Mouse (Mus musculus) forebrain, postnatal 0 days (tissue): ENCODE data around the gene Olfr1366. TPM values are rescaled to one million over a fixed set of nuclear protein-coding genes. Genes with fewer than 3 reads are reported as not detected.

Source experiments
- ATAC-seq: fragments of 200-750 bp; cut with Nextera tagmentation; 2 replicates; pipeline ENCODE4 v1.8.0; 2017; ENCODE audit warnings: mild to moderate bottlenecking, moderate library complexity
- DNase-seq: peaks from one replicate; pipeline ENCODE4 v3.0.0-alpha.2; 2015
- H3K27ac ChIP-seq: fragments of 300-500 bp; sonication (generic); 2 replicates; pipeline ENCODE4 v1.5.1; 2014; ENCODE audit warnings: low read depth, mild to moderate bottlenecking, antibody characterized with exemption, low read length, moderate library complexity, mixed read lengths
- H3K27me3 ChIP-seq: fragments of 300-500 bp; sonication (generic); 2 replicates; pipeline ENCODE4 v1.6.1; 2014; ENCODE audit warnings: mild to moderate bottlenecking, low read length, mixed read lengths; ENCODE audit not compliant: insufficient read depth
- H3K36me3 ChIP-seq: fragments of 300-500 bp; sonication (generic); 2 replicates; pipeline ENCODE4 v1.6.1; 2014; ENCODE audit warnings: mild to moderate bottlenecking, moderate library complexity; ENCODE audit not compliant: insufficient read depth
- H3K4me1 ChIP-seq: fragments of 300-500 bp; sonication (generic); 2 replicates; pipeline ENCODE4 v1.6.1; 2014; ENCODE audit warnings: antibody characterized with exemption; ENCODE audit not compliant: insufficient read depth
- H3K4me2 ChIP-seq: fragments of 300-500 bp; sonication (generic); 2 replicates; pipeline ENCODE4 v1.6.1; 2014; ENCODE audit warnings: low read depth, mild to moderate bottlenecking, moderate library complexity
- H3K4me3 ChIP-seq: fragments of 300-500 bp; sonication (generic); 2 replicates; pipeline ENCODE4 v1.5.1; 2014; ENCODE audit warnings: low read depth, low read length, mixed read lengths
- H3K9ac ChIP-seq: fragments of 300-500 bp; sonication (generic); 2 replicates; pipeline ENCODE4 v1.6.1; 2014; ENCODE audit warnings: mild to moderate bottlenecking
- H3K9me3 ChIP-seq: fragments of 300-500 bp; sonication (generic); 2 replicates; pipeline ENCODE4 v1.6.1; 2016; ENCODE audit warnings: low read length
- CTCF ChIP-seq: sonication (generic); IDR thresholded peaks from 2 replicates; pipeline ENCODE4 v1.5.1; 2016; ENCODE audit warnings: antibody characterized with exemption, control low read depth, low read depth
- WGBS: fragments of 180-500 bp; shearing (Covaris S2); extraction: QIAGEN DNeasy Blood & Tissue Kit; methylation state at CpG from one replicate; pipeline ENCODE4 v1.1.7; 2014; 5-methylcytosine and 5-hydroxymethylcytosine counted together
- polyA plus RNA-seq: library from polyadenylated mRNA; unstranded; fragments of >200 nt; fragmentation: Nextera tagmentation; extraction: Ambion mirVana; gene quantifications from 2 replicates; pipeline ENCODE4 v1.2.1, GENCODE M21; 2015
- total RNA-seq: library from RNA; depleted of rRNA; stranded (reverse); fragments of >200 nt; gene quantifications from 2 replicates; pipeline ENCODE4 v1.2.3, GENCODE M21; 2014; rRNA removed

Olfr1366 gene
- total RNA-seq (not detected in 2 replicates), polyA plus RNA-seq (0.15 TPM in 2 replicates)

DNA sequence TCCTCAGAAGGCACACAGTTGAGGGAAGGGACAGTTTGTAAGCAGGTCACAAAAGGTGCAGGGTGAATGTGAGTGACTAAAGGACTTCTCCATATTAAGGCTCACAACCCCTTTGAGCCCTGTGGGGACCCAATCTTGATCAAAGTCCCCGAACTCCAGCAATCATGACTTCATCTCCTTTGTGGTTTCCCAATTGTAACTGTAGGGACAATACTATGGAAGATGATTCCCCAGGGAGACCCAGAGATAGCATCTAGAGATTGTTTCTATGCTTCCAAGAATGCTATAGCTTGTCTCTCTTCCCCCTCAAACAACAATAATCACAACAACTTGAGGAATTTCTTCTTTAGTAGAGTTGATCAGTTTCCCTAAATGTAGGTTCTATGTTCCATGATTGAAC is at the start of gene Olfr1366:
Gene Olfr1366 (minus strand): TSS at position 101 of the 400 bp plus-strand sequence.
- ATAC-seq: no peak
- H3K4me3 ChIP-seq: no peak within 1 kb of the TSS
- H3K4me1 ChIP-seq: no peaks in the 10 kb centered on the region
- TF ChIP-seq CTCF: no peak
- no peak within 1 kb of the TSS for H3K4me2 ChIP-seq
- H3K27ac ChIP-seq: no peak within 1 kb of the TSS
- no peak within 1 kb of the TSS for H3K9ac ChIP-seq
- WGBS: 77% methylated on average over 1 of the region's 1 CpGs
- H3K36me3 ChIP-seq: no peaks in the 10 kb centered on the region
- no peaks in the 10 kb centered on the region for H3K9me3 ChIP-seq
- DNase-seq: no peak
- H3K27me3 ChIP-seq: no peaks in the 10 kb centered on the region; the same call in 1 of the 2 replicates

DNA sequence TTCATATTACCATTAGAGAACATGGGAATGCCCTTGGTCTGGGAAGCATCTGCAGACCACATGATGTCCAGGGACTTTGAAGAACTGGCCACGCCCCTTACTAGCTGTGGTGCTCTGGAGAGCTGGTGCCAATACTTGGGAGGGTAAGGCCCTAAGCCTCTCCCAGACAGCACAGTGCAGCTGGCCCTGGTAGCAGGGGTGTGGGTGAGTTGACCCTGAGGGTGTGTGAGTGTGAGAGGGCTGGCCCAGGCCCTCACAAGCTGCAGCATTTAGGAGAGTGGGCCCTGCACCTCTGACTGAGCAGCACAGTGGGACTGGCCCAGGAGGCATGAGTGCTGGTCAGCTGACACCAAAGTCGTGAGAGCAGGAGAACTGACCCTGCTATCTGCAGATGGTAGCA is 49.0 kb upstream of the Olfr1366 start:
- Histone ChIP-seq H3K4me3 (no peak overlapping the region), H3K27me3 (no peaks in the 10 kb centered on the region), H3K4me1 (no peaks in the 10 kb centered on the region), H3K9ac (no peak overlapping the region), H3K4me2 (no peak overlapping the region), H3K9me3 (no peaks in the 10 kb centered on the region), H3K27ac (no peak overlapping the region), H3K36me3 (no peaks in the 10 kb centered on the region)
- DNase-seq (no peak), ATAC-seq (no peak)
- WGBS: 70% methylated on average over 2 of the region's 2 CpGs
- TF ChIP-seq CTCF: no peak

DNA sequence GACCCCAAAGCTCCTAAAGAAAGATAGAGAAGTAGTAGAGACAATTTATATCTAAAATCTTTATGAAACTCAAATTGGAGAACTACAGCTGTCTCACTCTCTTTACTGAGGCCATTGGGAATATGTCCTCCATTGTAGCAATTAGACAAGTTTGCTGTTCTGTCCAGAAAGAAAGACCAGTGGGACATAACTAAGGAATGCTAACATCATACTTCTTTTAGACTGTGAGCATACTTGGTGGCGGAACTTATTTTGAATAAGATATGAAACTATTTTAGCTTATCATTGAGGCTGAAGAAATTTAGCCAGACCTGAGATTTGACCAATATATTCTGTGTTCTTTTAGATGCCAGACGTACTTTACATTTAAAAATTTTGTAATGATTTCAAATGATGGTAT is 39.1 kb upstream of the Olfr1366 start, which contains the start of gene Olfr1364:
Gene Olfr1364 (minus strand): TSS at position 101 of the 400 bp plus-strand sequence.
- ATAC-seq (no peak), DNase-seq (no peak)
- no peak within 1 kb of the TSS for H3K9ac ChIP-seq
- no peak within 1 kb of the TSS for H3K27ac ChIP-seq
- no peaks in the 10 kb centered on the region for H3K36me3 ChIP-seq
- no peaks in the 10 kb centered on the region for H3K9me3 ChIP-seq
- no peaks in the 10 kb centered on the region for H3K27me3 ChIP-seq
- WGBS: 86% methylated on average over 2 of the region's 2 CpGs
- H3K4me3 ChIP-seq: no peak within 1 kb of the TSS
- no peak within 1 kb of the TSS for H3K4me2 ChIP-seq
- H3K4me1 ChIP-seq: no peaks in the 10 kb centered on the region
- TF ChIP-seq CTCF: no peak

DNA sequence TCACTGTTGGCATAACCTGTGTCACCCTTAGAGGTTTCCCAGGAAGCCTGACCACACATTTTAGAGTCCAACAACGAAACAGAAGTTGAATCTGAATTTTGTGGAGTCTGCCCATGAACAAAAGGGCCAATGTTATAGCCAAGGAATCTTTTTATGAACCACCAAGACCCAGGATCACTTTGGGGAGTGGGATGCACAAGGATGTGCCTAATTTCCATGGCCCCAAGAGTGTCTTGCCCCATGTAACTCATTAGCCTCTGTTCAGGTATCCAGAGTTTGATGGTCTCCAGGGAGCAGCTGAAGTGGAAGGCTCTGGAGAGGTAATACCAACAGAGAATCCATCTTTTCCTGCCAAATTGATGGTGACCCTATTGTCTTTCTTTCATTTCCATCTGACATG is 17.2 kb upstream of the Olfr1366 start, which contains the start of gene Olfr1535:
Gene Olfr1535 (minus strand): TSS at position 101 of the 400 bp plus-strand sequence.
- H3K4me2 ChIP-seq: no peak within 1 kb of the TSS
- no peak within 1 kb of the TSS for H3K4me3 ChIP-seq
- no peak within 1 kb of the TSS for H3K9ac ChIP-seq
- DNase-seq (no peak), ATAC-seq (no peak)
- no peaks in the 10 kb centered on the region for H3K9me3 ChIP-seq
- no peaks in the 10 kb centered on the region for H3K4me1 ChIP-seq
- H3K27me3 ChIP-seq: no peaks in the 10 kb centered on the region
- 50% methylated on average over 1 of the region's 1 CpGs for WGBS
- H3K36me3 ChIP-seq: no peaks in the 10 kb centered on the region
- no peak for TF ChIP-seq CTCF
- H3K27ac ChIP-seq: no peak within 1 kb of the TSS

GRCm38 (mm10) chr13:21550416-21551110 is 8.0 kb upstream of the Olfr1366 start:
- no peak for ATAC-seq
- no peak overlapping the region for H3K27ac ChIP-seq
- no peak for TF ChIP-seq CTCF
- no peak overlapping the region for H3K4me2 ChIP-seq
- H3K4me3 ChIP-seq: no peak overlapping the region
- no peaks in the 10 kb centered on the region for H3K27me3 ChIP-seq
- no peak overlapping the region for H3K9ac ChIP-seq
- no peaks in the 10 kb centered on the region for H3K4me1 ChIP-seq
- WGBS: 41% methylated on average over 3 of the region's 3 CpGs
- no peaks in the 10 kb centered on the region for H3K9me3 ChIP-seq
- H3K36me3 ChIP-seq: no peaks in the 10 kb centered on the region
- DNase-seq: no peak

- Histone ChIP-seq H3K4me3 (no peak overlapping the region), H3K27ac (no peak overlapping the region), H3K4me2 (no peak overlapping the region), H3K27me3 (no peaks in the 10 kb centered on the region), H3K9ac (no peak overlapping the region), H3K9me3 (no peaks in the 10 kb centered on the region), H3K36me3 (no peaks in the 10 kb centered on the region), H3K4me1 (no peaks in the 10 kb centered on the region)
- no peak for TF ChIP-seq CTCF
- no peak for ATAC-seq
- WGBS: 89% methylated on average over 3 of the region's 3 CpGs
- DNase-seq: no peak
Measured at GRCm38 (mm10) chr13:21549487-21549886, 6.9 kb upstream of the Olfr1366 start.

GRCm38 (mm10) chr13:21530781-21531201 is 11.8 kb downstream of the Olfr1366 start, which contains the start of gene Zkscan8:
TSS of gene Zkscan8 (minus strand) at chr13:21531120.
- Histone ChIP-seq H3K9ac (peak within 1 kb of the TSS; percentile 96), H3K36me3 (peaks cover 6% of the 10 kb centered on the region; the same call in 1 of the 2 replicates), H3K27ac (peak within 1 kb of the TSS; percentile 89), H3K27me3 (no peaks in the 10 kb centered on the region), H3K4me3 (peak within 1 kb of the TSS; percentile 88), H3K4me2 (peak within 1 kb of the TSS; percentile 74), H3K9me3 (no peaks in the 10 kb centered on the region), H3K4me1 (peaks cover 6% of the 10 kb centered on the region; the same call in 1 of the 2 replicates)
- under 1% methylated on average over 39 of the region's 39 CpGs for WGBS
- DNase-seq: peak; percentile 91
- TF ChIP-seq CTCF: peak; percentile 17
- peak; percentile 99 for ATAC-seq
